Mouse (Mus musculus) C2C12 (cell line): ENCODE data around the gene Dazap1.

Source experiments
- CEBPB ChIP-seq: IDR thresholded peaks from one replicate; pipeline ENCODE4 v1.6.1; 2011; ENCODE audit warnings: low read depth, mild to moderate bottlenecking, control low read depth, moderate library complexity
- CTCF ChIP-seq: IDR thresholded peaks from one replicate; pipeline ENCODE4 v1.5.1; 2011; ENCODE audit not compliant: control insufficient read depth, insufficient read depth, insufficient read length

- TF ChIP-seq CTCF, result no peak
- TF ChIP-seq CEBPB, result no peak
Measured at GRCm38 (mm10) chr10:80299301-80299700, 38.0 kb downstream of the Dazap1 start.
